Mouse (Mus musculus) hindbrain, postnatal 0 days (tissue): ENCODE measurements around the gene Olfr525. TPM values are rescaled to one million over a fixed set of nuclear protein-coding genes. Genes with fewer than 3 reads are reported as not detected.

Source experiments
- ATAC-seq: fragments of 200-750 bp; cut with Nextera tagmentation; 2 replicates; pipeline ENCODE4 v1.8.0; 2017; ENCODE audit warnings: mild to moderate bottlenecking, moderate TSS enrichment, moderate library complexity
- DNase-seq: peaks from one replicate; pipeline ENCODE4 v3.0.0-alpha.2; 2015; ENCODE audit warnings: low spot score
- H3K27ac ChIP-seq: fragments of 300-500 bp; sonication (generic); 2 replicates; pipeline ENCODE4 v1.5.1; 2014; ENCODE audit warnings: mild to moderate bottlenecking
- H3K27me3 ChIP-seq: fragments of 300-500 bp; sonication (generic); 2 replicates; pipeline ENCODE4 v1.6.1; 2014; ENCODE audit warnings: low read length, mixed read lengths; ENCODE audit not compliant: insufficient read depth
- H3K36me3 ChIP-seq: fragments of 300-500 bp; sonication (generic); 2 replicates; pipeline ENCODE4 v1.6.1; 2014; ENCODE audit warnings: low read length, mixed read lengths; ENCODE audit not compliant: insufficient read depth
- H3K4me1 ChIP-seq: fragments of 300-500 bp; sonication (generic); 2 replicates; pipeline ENCODE4 v1.6.1; 2014; ENCODE audit warnings: antibody characterized with exemption, low read length, mixed read lengths; ENCODE audit not compliant: insufficient read depth
- H3K4me2 ChIP-seq: fragments of 300-500 bp; sonication (generic); 2 replicates; pipeline ENCODE4 v1.6.1; 2014; ENCODE audit warnings: low read depth, mild to moderate bottlenecking, low read length, moderate library complexity, mixed read lengths
- H3K4me3 ChIP-seq: fragments of 300-500 bp; sonication (generic); 2 replicates; pipeline ENCODE4 v1.5.1; 2014; ENCODE audit warnings: low read length
- H3K9ac ChIP-seq: fragments of 300-500 bp; sonication (generic); replicated peaks from 2 replicates; pipeline ENCODE4 v1.6.1; 2014; ENCODE audit warnings: mild to moderate bottlenecking, low read length, moderate library complexity, mixed read lengths
- H3K9me3 ChIP-seq: fragments of 300-500 bp; sonication (generic); 2 replicates; pipeline ENCODE4 v1.6.1; 2016; ENCODE audit warnings: low read length, mixed read lengths
- CTCF ChIP-seq: IDR thresholded peaks from 2 replicates; pipeline ENCODE4 v1.5.1; 2016; ENCODE audit warnings: antibody characterized with exemption, control low read depth, low read depth
- WGBS: fragments of 180-500 bp; shearing (Covaris S2); extraction: QIAGEN DNeasy Blood & Tissue Kit; methylation state at CpG from one replicate; pipeline ENCODE4 v1.1.7; 2014; 5-methylcytosine and 5-hydroxymethylcytosine counted together
- polyA plus RNA-seq: library from polyadenylated mRNA; unstranded; fragments of >200 nt; fragmentation: Nextera tagmentation; extraction: Ambion mirVana; gene quantifications from 2 replicates; pipeline ENCODE4 v1.2.1, GENCODE M21; 2015
- total RNA-seq: library from RNA; depleted of rRNA; stranded (reverse); fragments of >200 nt; gene quantifications from 2 replicates; pipeline ENCODE4 v1.2.3, GENCODE M21; 2014; rRNA removed

Gene Olfr525
- total RNA-seq (not detected in 2 replicates), polyA plus RNA-seq (not detected in 2 replicates)

DNA sequence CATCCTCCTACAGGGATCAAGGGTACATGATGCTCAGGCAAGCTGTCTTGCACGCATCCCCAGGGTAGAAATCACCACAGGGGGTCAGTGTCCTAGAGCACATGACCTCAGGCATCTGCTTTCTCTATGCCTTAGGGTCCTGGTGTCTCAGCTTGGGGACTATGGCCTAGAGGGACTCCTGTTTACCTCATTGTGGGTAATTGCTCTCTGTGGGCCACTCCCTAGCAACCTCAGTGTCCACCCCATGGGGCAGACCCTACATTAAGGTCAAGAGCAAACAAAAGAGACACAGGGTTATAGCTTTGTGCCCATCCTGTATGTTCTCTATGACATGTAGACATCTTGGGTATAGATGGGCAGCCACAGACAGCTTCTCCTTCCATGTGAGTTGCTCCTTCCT is at the start of gene Olfr525:
TSS of gene Olfr525 (plus strand) at position 301 of the 400 bp plus-strand sequence.
- no peak for TF ChIP-seq CTCF
- Histone ChIP-seq H3K27me3 (no peaks in the 10 kb centered on the region), H3K36me3 (no peaks in the 10 kb centered on the region), H3K4me3 (no peak within 1 kb of the TSS), H3K4me2 (no peak within 1 kb of the TSS), H3K27ac (no peak within 1 kb of the TSS), H3K4me1 (no peaks in the 10 kb centered on the region), H3K9me3 (no peaks in the 10 kb centered on the region), H3K9ac (no peak within 1 kb of the TSS)
- WGBS: 36% methylated on average over 1 of the region's 1 CpGs
- DNase-seq (no peak), ATAC-seq (no peak)

DNA sequence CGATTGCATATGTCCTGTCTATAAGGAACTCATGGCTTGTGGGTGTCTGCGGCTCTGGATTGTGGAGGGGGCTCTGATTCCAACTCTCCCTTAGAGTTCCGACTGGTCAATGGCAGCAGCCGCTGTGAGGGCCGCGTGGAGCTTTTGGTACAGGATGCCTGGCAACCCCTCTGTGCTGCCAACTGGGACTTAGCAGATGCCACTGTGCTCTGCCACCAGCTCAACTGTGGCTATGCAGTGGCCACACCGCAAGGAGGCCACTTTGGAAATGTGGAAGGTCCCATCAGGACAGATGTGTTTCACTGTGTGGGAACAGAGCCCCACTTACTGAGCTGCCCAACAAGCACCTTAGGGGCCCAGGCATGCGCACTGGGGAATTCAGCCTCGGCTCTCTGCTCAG is 24.9 kb upstream of the Olfr525 start:
- no peak overlapping the region for H3K4me3 ChIP-seq
- no peaks in the 10 kb centered on the region for H3K27me3 ChIP-seq
- 89% methylated on average over 9 of the region's 9 CpGs for WGBS

DNA sequence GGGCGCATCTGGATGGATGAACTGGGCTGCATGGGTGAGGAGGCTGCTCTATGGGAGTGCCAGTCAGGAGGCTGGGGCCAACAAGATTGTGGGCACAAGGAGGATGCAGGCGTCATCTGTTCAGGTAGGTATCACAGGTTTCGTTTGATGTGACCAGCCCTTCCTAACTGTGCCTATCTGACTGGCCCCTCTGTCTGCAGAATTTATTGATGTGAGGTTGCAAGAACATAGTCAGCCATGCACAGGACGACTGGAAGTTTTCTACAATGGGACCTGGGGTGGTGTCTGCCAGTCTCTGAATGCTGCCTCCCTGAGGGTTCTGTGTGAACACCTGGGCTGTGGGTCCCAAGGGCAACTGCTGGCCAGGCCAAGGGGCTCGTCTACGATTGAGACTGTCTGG is 23.8 kb upstream of the Olfr525 start:
- H3K4me2 ChIP-seq: no peak overlapping the region
- no peaks in the 10 kb centered on the region for H3K36me3 ChIP-seq
- TF ChIP-seq CTCF: no peak
- H3K9ac ChIP-seq: no peak overlapping the region
- WGBS: 76% methylated on average over 6 of the region's 6 CpGs
- H3K27ac ChIP-seq: no peak overlapping the region
- no peaks in the 10 kb centered on the region for H3K27me3 ChIP-seq
- ATAC-seq: no peak
- no peak overlapping the region for H3K4me3 ChIP-seq
- no peaks in the 10 kb centered on the region for H3K4me1 ChIP-seq
- no peak for DNase-seq
- H3K9me3 ChIP-seq: no peaks in the 10 kb centered on the region

More for the DNA sequence above, 24.9 kb upstream of the Olfr525 start:
- ATAC-seq (no peak), DNase-seq (no peak)
- no peak for TF ChIP-seq CTCF
- Histone ChIP-seq H3K9ac (no peak overlapping the region), H3K27ac (no peak overlapping the region), H3K4me2 (no peak overlapping the region), H3K4me1 (no peaks in the 10 kb centered on the region), H3K9me3 (no peaks in the 10 kb centered on the region), H3K36me3 (no peaks in the 10 kb centered on the region)

DNA sequence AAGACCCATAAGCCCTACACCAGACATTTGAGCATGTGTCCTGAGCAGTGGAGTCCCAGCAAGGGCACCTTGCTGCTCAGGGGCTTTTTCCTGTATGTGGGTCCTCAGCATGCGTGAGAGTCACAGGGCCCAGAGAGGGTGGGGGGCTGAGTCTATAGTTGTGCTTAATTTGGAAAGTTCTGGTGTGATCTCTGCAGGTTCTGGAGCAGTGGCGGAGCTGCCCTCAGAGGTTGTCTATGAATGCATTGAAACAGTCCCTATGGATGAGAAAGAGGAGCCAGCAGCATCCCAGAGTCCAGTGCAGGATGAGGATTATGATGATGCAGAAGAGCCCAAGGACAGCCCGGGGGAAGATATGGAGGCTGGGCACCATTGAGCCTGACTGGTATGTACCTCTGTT is 21.2 kb upstream of the Olfr525 start:
- no peaks in the 10 kb centered on the region for H3K36me3 ChIP-seq
- H3K9me3 ChIP-seq: no peaks in the 10 kb centered on the region
- H3K4me2 ChIP-seq: no peak overlapping the region
- DNase-seq (no peak), ATAC-seq (no peak)
- H3K27me3 ChIP-seq: no peaks in the 10 kb centered on the region
- H3K9ac ChIP-seq: no peak overlapping the region
- H3K27ac ChIP-seq: no peak overlapping the region
- no peaks in the 10 kb centered on the region for H3K4me1 ChIP-seq
- 94% methylated on average over 3 of the region's 3 CpGs for WGBS
- H3K4me3 ChIP-seq: no peak overlapping the region
- TF ChIP-seq CTCF: no peak

DNA sequence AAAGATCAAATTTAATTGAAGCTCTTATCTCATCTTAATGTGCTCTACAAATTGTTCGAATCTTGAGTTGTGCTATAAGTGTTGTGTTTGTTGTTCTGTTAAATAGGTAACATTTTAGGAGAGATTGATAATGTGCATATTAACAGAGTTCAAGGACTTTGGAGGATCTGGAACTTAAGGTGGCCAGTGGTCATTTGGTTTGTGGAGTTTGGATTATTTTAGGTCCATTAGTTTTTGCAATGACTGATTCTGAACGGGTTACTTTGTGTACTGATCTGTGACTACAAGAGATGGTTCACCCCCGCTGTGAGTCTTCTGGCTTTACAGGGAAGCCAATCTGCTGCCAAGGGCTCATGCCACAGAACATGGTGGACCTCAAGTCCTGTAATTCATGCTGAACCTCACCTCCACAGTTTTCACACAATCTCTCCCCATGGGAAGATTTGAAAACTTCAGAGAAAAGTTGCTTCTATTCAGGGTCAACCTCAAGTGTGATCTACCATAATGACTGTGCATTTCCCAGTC is 735 bp upstream of the Olfr525 start:
- 79% methylated on average over 3 of the region's 3 CpGs for WGBS
- no peaks in the 10 kb centered on the region for H3K4me1 ChIP-seq
- no peak for TF ChIP-seq CTCF
- no peaks in the 10 kb centered on the region for H3K9me3 ChIP-seq
- no peak for DNase-seq
- no peaks in the 10 kb centered on the region for H3K36me3 ChIP-seq
- H3K27me3 ChIP-seq: no peaks in the 10 kb centered on the region
- H3K4me3 ChIP-seq: no peak overlapping the region
- no peak for ATAC-seq
- H3K27ac ChIP-seq: no peak overlapping the region
- no peak overlapping the region for H3K9ac ChIP-seq
- no peak overlapping the region for H3K4me2 ChIP-seq

DNA sequence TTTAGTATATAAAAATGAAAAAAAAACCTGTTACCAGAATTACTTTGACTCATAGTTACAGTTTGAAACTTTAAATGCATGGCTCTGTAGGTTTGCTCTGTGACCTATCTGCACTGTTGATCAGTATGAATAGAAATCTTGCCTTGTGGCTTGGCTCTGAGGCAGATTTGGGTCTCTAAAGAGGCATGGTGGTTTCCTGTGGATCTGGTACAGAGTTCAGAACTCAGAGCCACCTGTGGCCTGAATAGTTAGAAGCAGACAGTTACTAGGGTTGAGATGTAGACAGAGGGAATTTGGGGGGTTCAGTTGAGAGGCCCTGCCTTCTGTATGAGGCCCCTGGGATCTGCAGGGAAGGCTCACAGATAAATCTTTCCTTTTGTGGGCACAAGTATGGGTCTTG is 477 bp downstream of the Olfr525 start:
- TF ChIP-seq CTCF: no peak
- ATAC-seq (no peak), DNase-seq (no peak)
- Histone ChIP-seq H3K27me3 (no peaks in the 10 kb centered on the region), H3K27ac (no peak overlapping the region), H3K36me3 (no peaks in the 10 kb centered on the region), H3K4me2 (no peak overlapping the region), H3K9me3 (no peaks in the 10 kb centered on the region), H3K4me1 (no peaks in the 10 kb centered on the region), H3K9ac (no peak overlapping the region), H3K4me3 (no peak overlapping the region)

DNA sequence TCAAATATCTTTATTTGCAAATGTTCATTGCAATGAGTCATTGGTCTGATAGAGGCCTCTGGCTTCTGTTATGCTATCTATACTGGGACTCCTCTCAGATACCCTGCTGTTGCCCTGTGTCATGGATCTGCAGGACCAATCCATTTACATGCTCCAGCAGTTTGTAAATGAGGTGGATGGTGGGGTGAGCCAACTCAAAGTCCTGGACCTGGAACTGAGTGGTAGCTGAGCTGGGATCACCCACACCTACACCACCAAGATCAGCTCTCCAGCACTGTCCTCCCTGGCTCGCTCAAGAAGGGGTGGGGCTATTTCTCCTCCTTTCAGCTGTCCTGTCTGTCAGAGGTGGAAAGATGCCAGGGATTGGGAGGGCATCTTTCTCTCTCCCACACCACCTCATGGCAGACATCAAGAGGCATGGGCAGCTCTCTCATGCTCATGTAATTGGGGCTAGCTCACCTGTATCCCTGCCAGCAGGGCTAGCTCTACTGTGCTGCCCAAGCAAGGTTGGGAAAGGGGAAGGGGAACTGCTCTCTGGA is 9.2 kb downstream of the Olfr525 start:
- H3K4me3 ChIP-seq: no peak overlapping the region
- H3K9ac ChIP-seq: no peak overlapping the region
- H3K27me3 ChIP-seq: no peaks in the 10 kb centered on the region
- DNase-seq (peak; percentile 4), ATAC-seq (no peak)
- no peaks in the 10 kb centered on the region for H3K9me3 ChIP-seq
- no peaks in the 10 kb centered on the region for H3K4me1 ChIP-seq
- H3K4me2 ChIP-seq: no peak overlapping the region
- no peak overlapping the region for H3K27ac ChIP-seq
- H3K36me3 ChIP-seq: no peaks in the 10 kb centered on the region
- no peak for TF ChIP-seq CTCF
- WGBS: 35% methylated on average over 1 of the region's 1 CpGs
